Mouse (Mus musculus): ENCODE data around the gene Map3k20.
A peak's percentile ranks its signal among the peaks of the same experiment; 100 is the strongest.

Map3k20 gene

GRCm38 (mm10) chr2:72322681-72323353, 37.4 kb downstream of the Map3k20 start:
- no peak for DNase-seq

- DNase-seq = no peak
These were observed 39.0 kb downstream of the Map3k20 start for GRCm38 (mm10) chr2:72324436-72324835.

GRCm38 (mm10) chr2:72326491-72326890, 41.1 kb downstream of the Map3k20 start:
- no peak for DNase-seq

- DNase-seq = no peak
These were observed 43.0 kb downstream of the Map3k20 start for GRCm38 (mm10) chr2:72328435-72328834.

GRCm38 (mm10) chr2:72330955-72331481, 45.6 kb downstream of the Map3k20 start:
- DNase-seq = no peak

GRCm38 (mm10) chr2:72332067-72332466, 46.6 kb downstream of the Map3k20 start:
- no peak for DNase-seq

GRCm38 (mm10) chr2:72333210-72333609, 47.8 kb downstream of the Map3k20 start:
- no peak for DNase-seq

- DNase-seq = no peak
These were observed 51.4 kb downstream of the Map3k20 start for GRCm38 (mm10) chr2:72336840-72337239.

GRCm38 (mm10) chr2:72345281-72345680, 59.8 kb downstream of the Map3k20 start:
- no peak for DNase-seq

- no peak for DNase-seq
These were observed 65.9 kb downstream of the Map3k20 start for GRCm38 (mm10) chr2:72351329-72351728.

GRCm38 (mm10) chr2:72351776-72352175, 66.3 kb downstream of the Map3k20 start:
- no peak for DNase-seq

GRCm38 (mm10) chr2:72352756-72353155, 67.3 kb downstream of the Map3k20 start:
- no peak for DNase-seq

- no peak for DNase-seq
These were observed 71.0 kb downstream of the Map3k20 start for GRCm38 (mm10) chr2:72356471-72356870.

GRCm38 (mm10) chr2:72361572-72361971, 76.1 kb downstream of the Map3k20 start:
- no peak for DNase-seq

- no peak for DNase-seq
These were observed 78.0 kb downstream of the Map3k20 start for GRCm38 (mm10) chr2:72363449-72363848.

GRCm38 (mm10) chr2:72365930-72366329, 80.5 kb downstream of the Map3k20 start:
- peak; percentile 56 for DNase-seq

GRCm38 (mm10) chr2:72366503-72366902, 81.1 kb downstream of the Map3k20 start:
- DNase-seq = no peak

- DNase-seq = no peak
These were observed 82.4 kb downstream of the Map3k20 start for GRCm38 (mm10) chr2:72367850-72368249.

GRCm38 (mm10) chr2:72369140-72369600, 83.7 kb downstream of the Map3k20 start:
- DNase-seq = no peak

- peak; percentile 71 for DNase-seq
These were observed 86.7 kb downstream of the Map3k20 start for GRCm38 (mm10) chr2:72372136-72372535.

GRCm38 (mm10) chr2:72374076-72374475, 88.6 kb downstream of the Map3k20 start:
- no peak for DNase-seq

GRCm38 (mm10) chr2:72375877-72376276, 90.4 kb downstream of the Map3k20 start:
- DNase-seq = no peak

- DNase-seq = no peak
These were observed 91.5 kb downstream of the Map3k20 start for GRCm38 (mm10) chr2:72376946-72377345.

GRCm38 (mm10) chr2:72379425-72379824, 94.0 kb downstream of the Map3k20 start:
- no peak for DNase-seq

GRCm38 (mm10) chr2:72382662-72383061, 97.2 kb downstream of the Map3k20 start:
- DNase-seq = peak; percentile 38
